Mouse (Mus musculus): ENCODE measurements around the gene Inpp5e. TPM values are rescaled to one million over a fixed set of nuclear protein-coding genes. Genes with fewer than 3 reads are reported as not detected.

Gene Inpp5e
- polyA plus RNA-seq, 1 experiment from 2014 or later, result 9.3 TPM

DNA sequence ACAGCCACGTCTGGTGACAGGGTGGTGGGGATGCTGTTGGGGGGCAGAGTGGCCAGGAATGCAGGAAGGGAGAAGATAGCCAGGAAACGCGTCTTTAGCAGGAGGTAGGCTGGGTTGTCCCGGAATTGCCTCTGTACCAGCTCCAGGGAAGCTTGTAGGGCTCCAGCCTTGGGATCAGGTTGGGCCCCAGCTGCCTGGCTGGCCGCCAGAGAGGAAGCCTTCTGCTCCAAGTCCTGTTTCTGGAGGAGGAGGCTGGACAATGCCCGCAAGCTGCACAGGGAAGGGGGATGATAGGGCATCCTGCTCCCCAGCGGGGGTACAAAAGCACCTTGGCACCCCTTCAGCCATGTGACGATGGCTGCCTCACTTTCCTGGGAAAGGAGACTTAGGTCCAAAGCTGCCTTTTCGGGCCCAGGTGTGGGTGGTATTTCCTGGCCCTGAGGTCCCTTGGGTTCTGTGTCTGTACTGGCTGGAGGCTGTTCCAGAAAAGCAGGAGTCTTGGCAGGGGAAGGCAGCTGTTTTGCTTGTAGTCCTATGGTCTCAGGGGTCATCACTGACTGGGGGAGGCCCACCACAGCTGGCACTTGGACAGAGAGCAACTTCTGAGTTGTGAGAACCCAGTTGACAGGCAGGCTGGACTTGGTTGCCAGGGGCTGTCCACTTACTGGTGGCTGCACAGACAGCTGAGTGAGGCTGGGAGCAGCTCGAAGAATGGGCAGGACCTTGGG is 44.1 kb downstream of the Inpp5e start:
- Histone ChIP-seq H3K27ac (no peak overlapping the region), H3K36me3 (ENCODE audit: inconsistent target) (peaks cover 48% of the 10 kb centered on the region), H3K4me3 (ENCODE audit: inconsistent target) (no peak overlapping the region), H3K79me2 (ENCODE audit: inconsistent target) (peaks cover 8% of the 10 kb centered on the region; the same call in 1 of the 2 replicates)
- 90% methylated on average over 10 of the region's 10 CpGs for WGBS (ENCODE audit: missing documents)

- peaks cover 34% of the 10 kb centered on the region for H3K36me3 ChIP-seq (ENCODE audit: inconsistent target)
Observed at GRCm38 (mm10) chr2:26363481-26363880, 45.5 kb downstream of the Inpp5e start.

GRCm38 (mm10) chr2:26362991-26363390 is 46.0 kb downstream of the Inpp5e start:
- Histone ChIP-seq H3K27ac (no peak overlapping the region), H3K4me3 (ENCODE audit: inconsistent target) (no peak overlapping the region), H3K36me3 (ENCODE audit: inconsistent target) (peaks cover 32% of the 10 kb centered on the region), H3K79me2 (ENCODE audit: inconsistent target) (peaks cover 24% of the 10 kb centered on the region)
- WGBS (ENCODE audit: missing documents), result 85% methylated on average over 5 of the region's 5 CpGs

More at GRCm38 (mm10) chr2:26363481-26363880, 45.5 kb downstream of the Inpp5e start:
- 95% methylated on average over 5 of the region's 5 CpGs for WGBS (ENCODE audit: missing documents)
- peaks cover 22% of the 10 kb centered on the region for H3K79me2 ChIP-seq (ENCODE audit: inconsistent target)
- no peak overlapping the region for H3K27ac ChIP-seq
- H3K4me3 ChIP-seq (ENCODE audit: inconsistent target), result no peak overlapping the region

DNA sequence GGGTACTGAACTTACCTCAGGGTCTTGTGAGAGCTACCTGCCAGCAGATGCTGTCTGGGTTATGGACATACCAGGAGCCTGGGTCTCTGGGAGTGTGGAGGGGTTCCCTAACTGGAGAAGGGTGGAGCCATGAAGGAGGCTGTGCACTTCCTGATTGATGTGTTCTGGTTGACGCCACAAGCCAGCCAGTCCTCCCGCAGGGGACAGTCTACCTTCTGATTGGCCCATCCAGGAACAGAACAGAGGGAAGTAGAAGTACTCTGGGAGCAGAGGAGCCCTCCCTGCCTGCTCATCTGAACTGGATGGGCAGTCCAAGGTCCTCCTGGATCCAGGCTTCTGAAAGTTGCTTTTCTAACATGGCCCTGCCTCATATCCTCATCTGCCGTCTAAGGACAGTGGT is 48.2 kb downstream of the Inpp5e start, which contains the start of gene Card9:
Card9 (minus strand) TSS at position 147 of the 400 bp plus-strand sequence.
- WGBS (ENCODE audit: missing documents), result 9% methylated on average over 3 of the region's 3 CpGs
- Histone ChIP-seq H3K79me2 (ENCODE audit: inconsistent target) (peaks cover 24% of the 10 kb centered on the region), H3K36me3 (ENCODE audit: inconsistent target) (peaks cover 22% of the 10 kb centered on the region), H3K27ac (peak within 1 kb of the TSS; percentile 80), H3K4me3 (ENCODE audit: inconsistent target) (peak within 1 kb of the TSS; percentile 80)

GRCm38 (mm10) chr2:26359983-26360382 is 49.0 kb downstream of the Inpp5e start:
- Histone ChIP-seq H3K36me3 (ENCODE audit: inconsistent target) (peaks cover 21% of the 10 kb centered on the region), H3K79me2 (ENCODE audit: inconsistent target) (peaks cover 24% of the 10 kb centered on the region), H3K4me3 (ENCODE audit: inconsistent target) (peak overlapping the region; percentile 80), H3K27ac (peak overlapping the region; percentile 80)
- WGBS (ENCODE audit: missing documents), result 0% methylated on average over 6 of the region's 6 CpGs

DNA sequence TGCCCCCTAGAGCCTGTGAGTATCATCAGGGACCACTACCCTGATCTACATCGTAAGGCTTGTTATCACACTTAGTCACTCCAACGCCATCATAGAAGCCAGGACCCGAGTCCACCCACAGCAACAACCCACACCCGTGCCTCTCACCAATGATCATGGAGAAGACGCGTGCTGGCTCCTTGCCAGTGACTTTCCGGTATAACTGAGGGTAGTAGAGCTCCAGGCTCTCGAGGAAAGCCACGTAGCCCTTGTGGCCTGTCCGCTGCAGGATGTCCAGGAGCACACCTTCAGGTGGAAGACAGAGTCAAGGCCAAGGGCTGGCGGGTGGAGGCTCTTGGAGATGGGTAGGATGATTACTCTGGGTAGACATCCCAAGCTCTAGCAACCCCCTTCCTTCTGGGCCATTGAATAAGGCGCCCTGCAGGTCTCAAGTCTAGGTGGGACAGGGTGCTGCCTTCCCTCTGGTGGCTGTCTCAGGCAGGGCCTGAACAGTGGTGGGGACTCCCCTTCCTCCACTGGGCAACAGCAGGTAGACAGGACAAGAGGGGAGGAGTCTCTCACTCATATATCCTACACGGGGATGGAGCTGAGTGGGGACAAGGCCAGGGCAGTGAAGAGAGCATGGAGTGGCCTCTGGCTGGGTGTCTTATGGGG is 50.2 kb downstream of the Inpp5e start:
- H3K27ac ChIP-seq, result no peak overlapping the region
- no peak overlapping the region for H3K4me3 ChIP-seq (ENCODE audit: inconsistent target)
- WGBS (ENCODE audit: missing documents), result 93% methylated on average over 11 of the region's 13 CpGs
- H3K79me2 ChIP-seq (ENCODE audit: inconsistent target), result peaks cover 24% of the 10 kb centered on the region
- peaks cover 33% of the 10 kb centered on the region for H3K36me3 ChIP-seq (ENCODE audit: inconsistent target)

DNA sequence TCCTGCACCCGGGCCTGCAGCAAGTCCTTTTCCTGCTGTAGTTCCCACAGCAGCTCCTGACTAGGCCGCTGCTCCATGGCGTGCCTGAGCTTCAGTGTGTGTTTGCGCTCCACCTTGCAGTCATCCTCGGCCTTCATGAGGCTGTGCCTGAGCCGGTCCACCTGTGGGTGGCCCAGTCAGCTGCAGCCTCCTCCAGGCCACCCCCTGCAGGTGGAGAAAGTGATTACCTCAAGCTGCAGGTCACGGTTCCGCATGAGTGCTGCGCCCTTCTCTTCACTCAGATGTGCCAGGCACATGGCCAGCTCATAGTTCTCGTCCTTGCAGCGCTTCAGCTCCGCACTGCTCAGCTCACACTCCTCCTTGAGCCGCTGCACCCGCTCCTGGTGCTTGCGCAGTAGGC is 51.5 kb downstream of the Inpp5e start:
- Histone ChIP-seq H3K4me3 (ENCODE audit: inconsistent target) (no peak overlapping the region), H3K79me2 (ENCODE audit: inconsistent target) (peaks cover 24% of the 10 kb centered on the region), H3K36me3 (ENCODE audit: inconsistent target) (peaks cover 33% of the 10 kb centered on the region), H3K27ac (no peak overlapping the region)
- WGBS (ENCODE audit: missing documents), result 92% methylated on average over 15 of the region's 15 CpGs

- no peak overlapping the region for H3K4me3 ChIP-seq (ENCODE audit: inconsistent target)
- peaks cover 24% of the 10 kb centered on the region for H3K79me2 ChIP-seq (ENCODE audit: inconsistent target)
- no peak overlapping the region for H3K27ac ChIP-seq
- 54% methylated on average over 7 of the region's 7 CpGs for WGBS (ENCODE audit: missing documents)
- H3K36me3 ChIP-seq (ENCODE audit: inconsistent target), result peaks cover 33% of the 10 kb centered on the region
Observed at GRCm38 (mm10) chr2:26356678-26357077, 52.3 kb downstream of the Inpp5e start.

- Histone ChIP-seq H3K27ac (no peak overlapping the region), H3K36me3 (ENCODE audit: inconsistent target) (peaks cover 33% of the 10 kb centered on the region), H3K79me2 (ENCODE audit: inconsistent target) (peaks cover 24% of the 10 kb centered on the region), H3K4me3 (ENCODE audit: inconsistent target) (no peak overlapping the region)
- 92% methylated on average over 4 of the region's 4 CpGs for WGBS (ENCODE audit: missing documents)
Observed at GRCm38 (mm10) chr2:26356231-26356630, 52.8 kb downstream of the Inpp5e start.

- peaks cover 11% of the 10 kb centered on the region for H3K79me2 ChIP-seq (ENCODE audit: inconsistent target)
- no peak overlapping the region for H3K27ac ChIP-seq
- no peak overlapping the region for H3K4me3 ChIP-seq (ENCODE audit: inconsistent target)
- H3K36me3 ChIP-seq (ENCODE audit: inconsistent target), result peaks cover 33% of the 10 kb centered on the region
- WGBS (ENCODE audit: missing documents), result 95% methylated on average over 4 of the region's 4 CpGs
Observed at GRCm38 (mm10) chr2:26354401-26354800, 54.6 kb downstream of the Inpp5e start.

- no peak overlapping the region for H3K4me3 ChIP-seq (ENCODE audit: inconsistent target)
- no peak overlapping the region for H3K27ac ChIP-seq
- peaks cover 33% of the 10 kb centered on the region for H3K36me3 ChIP-seq (ENCODE audit: inconsistent target)
- 79% methylated on average over 11 of the region's 11 CpGs for WGBS (ENCODE audit: missing documents)
- H3K79me2 ChIP-seq (ENCODE audit: inconsistent target), result peaks cover under 1% of the 10 kb centered on the region; the same call in 1 of the 2 replicates
Observed at GRCm38 (mm10) chr2:26353066-26353980, 55.7 kb downstream of the Inpp5e start.

DNA sequence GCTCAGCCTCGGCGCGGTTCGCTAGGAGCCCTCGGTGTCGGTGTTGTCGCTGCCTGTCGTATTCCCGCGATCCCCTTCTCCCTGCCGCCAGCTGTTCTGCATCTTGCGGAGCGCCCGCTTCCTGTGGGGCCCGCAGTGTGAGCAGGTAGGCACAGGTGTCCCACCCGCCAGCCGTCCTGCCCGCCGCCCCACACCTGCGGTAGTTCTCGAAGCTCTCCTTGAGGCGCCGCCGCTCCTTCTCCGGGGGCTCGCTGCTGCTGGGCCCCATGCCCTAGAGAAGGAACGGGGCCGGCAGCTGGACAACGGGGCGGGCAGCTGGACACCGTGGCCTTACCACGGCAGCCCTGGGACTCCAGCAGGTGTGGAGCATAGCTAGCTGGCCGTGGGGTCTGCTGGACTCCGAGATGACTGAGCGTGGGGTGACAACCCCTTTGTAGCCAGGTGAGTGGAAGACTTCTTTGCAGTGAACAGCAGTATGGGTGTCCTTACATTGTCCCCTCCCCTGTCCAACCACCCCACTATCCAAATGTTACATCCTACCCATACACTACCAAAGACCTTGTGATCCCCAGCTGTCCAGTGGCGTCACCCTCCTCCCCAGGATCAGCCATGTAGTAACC is 56.6 kb downstream of the Inpp5e start:
- peaks cover 24% of the 10 kb centered on the region for H3K36me3 ChIP-seq (ENCODE audit: inconsistent target)
- H3K79me2 ChIP-seq (ENCODE audit: inconsistent target), result no peaks in the 10 kb centered on the region
- H3K27ac ChIP-seq, result no peak overlapping the region
- peak overlapping the region; percentile 61 for H3K4me3 ChIP-seq (ENCODE audit: inconsistent target)
- 7% methylated on average over 34 of the region's 36 CpGs for WGBS (ENCODE audit: missing documents)

GRCm38 (mm10) chr2:26351358-26352290 is 57.4 kb downstream of the Inpp5e start, which contains the start of gene Dnlz:
TSS of gene Dnlz (minus strand) at chr2:26352110.
- H3K36me3 ChIP-seq (ENCODE audit: inconsistent target), result peaks cover 18% of the 10 kb centered on the region

More at GRCm38 (mm10) chr2:26351358-26352290, 57.4 kb downstream of the Inpp5e start, which contains the start of gene Dnlz:
- no peaks in the 10 kb centered on the region for H3K79me2 ChIP-seq (ENCODE audit: inconsistent target)
- H3K27ac ChIP-seq, result peak within 1 kb of the TSS; percentile 29
- 2% methylated on average over 56 of the region's 62 CpGs for WGBS (ENCODE audit: missing documents)
- H3K4me3 ChIP-seq (ENCODE audit: inconsistent target), result peak within 1 kb of the TSS; percentile 61

Measured in macrophage (primary cell).